Mouse (Mus musculus): Measurements from ENCODE around the gene Cdkn1c.

DNA sequence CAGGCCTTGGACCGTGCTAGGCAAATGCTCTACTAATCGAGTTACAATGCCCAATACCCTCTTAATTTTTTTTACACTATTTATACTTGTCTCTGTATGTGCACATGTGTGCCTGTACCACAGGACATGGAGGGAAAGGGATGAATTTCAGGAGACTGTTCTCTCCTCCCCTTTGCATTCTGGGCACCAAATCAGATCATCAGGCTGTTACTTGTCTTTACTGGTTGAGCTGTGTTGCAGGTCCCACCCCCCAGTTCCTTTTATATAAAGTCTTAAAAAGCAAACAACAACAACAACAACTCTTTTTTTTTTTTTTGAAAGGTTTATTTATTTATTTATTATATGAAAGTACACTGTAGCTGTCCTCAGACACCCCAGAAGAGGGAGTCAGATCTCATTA, 44.6 kb upstream of the Cdkn1c start:
- TF ChIP-seq CTCF (IDR thresholded peaks at IDR 0.05; ENCODE audit: low read depth) = no peak
- TF ChIP-seq EP300 (IDR thresholded peaks at IDR 0.05; ENCODE audit: low read depth) = no peak

Data from liver, embryonic 14.5 days (tissue).